ENCODE assay signal across 23 mouse cellular contexts in the genomic region with DNA sequence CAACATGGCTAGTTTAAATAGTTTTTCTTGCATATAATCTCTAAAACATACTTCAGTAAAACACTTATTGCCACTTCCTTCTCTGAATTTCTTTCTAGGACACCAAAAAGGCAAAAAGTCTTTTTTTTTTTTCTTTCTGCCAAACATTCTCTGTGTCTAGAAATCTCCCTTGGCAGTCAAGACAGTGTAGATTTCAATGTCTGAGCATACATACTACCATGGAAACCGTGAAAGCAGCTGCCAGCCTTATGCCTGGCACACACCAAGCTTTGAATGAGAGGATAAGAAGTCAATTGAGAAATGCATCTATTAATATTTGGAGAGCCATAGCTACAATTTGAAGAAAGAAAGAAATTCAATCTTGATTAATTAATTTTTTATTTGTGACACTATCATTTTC.
DNase-seq lines count a peak whose midpoint lies in the region; ATAC-seq and TF ChIP-seq lines count a peak whose summit lies in the region.
"Had no signal": no experiment of that assay in that cellular context is flagged by ENCODE, and none has a peak within 500 bp of the region (broad histone marks: within the 10 kb centered on the region; RNA-seq: fewer than 3 reads in every experiment).

No protein-coding gene starts in this region.

- no peaks in the 10 kb centered on the region for H3K4me1 ChIP-seq in forebrain, postnatal 0 days (ENCODE audit: insufficient read depth)
- H3K4me1 ChIP-seq in forebrain, embryonic 11.5 days (replicated peaks; ENCODE audit: control insufficient read depth, insufficient read depth, low read length): no peaks in the 10 kb centered on the region
- H3K4me1 ChIP-seq: limb, embryonic 15.5 days; megakaryocyte, embryonic 14.5 days had no signal

- no peaks in the 10 kb centered on the region for H3K9me3 ChIP-seq in forebrain, postnatal 0 days (ENCODE audit: low read length)
- H3K9me3 ChIP-seq in forebrain, embryonic 11.5 days (ENCODE audit: control insufficient read depth, low read length): no peaks in the 10 kb centered on the region
- H3K9me3 ChIP-seq: limb, embryonic 15.5 days; megakaryocyte, embryonic 14.5 days had no signal

- TF ChIP-seq CTCF in forebrain, postnatal 0 days (IDR thresholded peaks at IDR 0.05; ENCODE audit: low read depth): no peak

- H3K27me3 ChIP-seq in forebrain, postnatal 0 days (ENCODE audit: insufficient read depth, low read length): no peaks in the 10 kb centered on the region
- H3K27me3 ChIP-seq in forebrain, embryonic 11.5 days (ENCODE audit: control insufficient read depth, insufficient read depth, low read length): no peaks in the 10 kb centered on the region
- H3K27me3 ChIP-seq: limb, embryonic 15.5 days; megakaryocyte, embryonic 14.5 days had no signal

- DNase-seq in forebrain, postnatal 0 days: peak; percentile 56
- no peak for DNase-seq in forebrain, embryonic 11.5 days (ENCODE audit: low spot score)
- peak; percentile 5 to 14 for DNase-seq in left cerebral cortex, postnatal 14 days (ENCODE audit: low spot score in 2 of 2)
- no peak for DNase-seq in left cerebral cortex, adult 11 months (ENCODE audit: low spot score)
- DNase-seq in right cerebral cortex, postnatal 4 days: peak; percentile 5
- no peak for DNase-seq in right cerebral cortex, postnatal 25 days
- peak; percentile 15 for DNase-seq in telencephalon, adult 2 months (ENCODE audit: low read depth, low spot score)
- DNase-seq in embryo, embryonic 9.5 days (ENCODE audit: extremely low spot score): no peak
- DNase-seq: adrenal gland, postnatal 14 days; cerebellum, adult 11 months; cerebellum, adult 9-11 months; gastrocnemius, postnatal 10 days; heart, adult 11 months; kidney, adult 18-20 months; lung, embryonic 14.5 days; lung, postnatal 36 days; thymus, postnatal 14 days had no signal

- intact Hi-C loops in left cerebral cortex, postnatal 14 days (cut with DNase I): no loop called here

- 52% methylated on average over 1 of the region's 1 CpGs for WGBS in forebrain, postnatal 0 days
- WGBS in forebrain, embryonic 11.5 days: 80% methylated on average over 1 of the region's 1 CpGs

- H3K27ac ChIP-seq in forebrain, postnatal 0 days (ENCODE audit: low read depth, low read length): no peak overlapping the region
- no peak overlapping the region for H3K27ac ChIP-seq in forebrain, embryonic 11.5 days (ENCODE audit: low read depth, low read length)
- H3K27ac ChIP-seq: kidney, postnatal 0 days; limb, embryonic 15.5 days; liver, embryonic 14.5 days had no signal

- peak; percentile 93 for ATAC-seq in forebrain, postnatal 0 days
- no peak for ATAC-seq in forebrain, embryonic 11.5 days (replicated peaks; ENCODE audit: low FRiP score)
- ATAC-seq: midbrain, embryonic 16.5 days had no signal

- no peaks in the 10 kb centered on the region for H3K36me3 ChIP-seq in forebrain, postnatal 0 days (ENCODE audit: insufficient read depth)
- no peaks in the 10 kb centered on the region for H3K36me3 ChIP-seq in forebrain, embryonic 11.5 days (ENCODE audit: control insufficient read depth, insufficient read depth, low read length)
- H3K36me3 ChIP-seq: limb, embryonic 15.5 days had no signal

- H3K4me3 ChIP-seq in forebrain, postnatal 0 days (ENCODE audit: low read depth, low read length): no peak overlapping the region
- no peak overlapping the region for H3K4me3 ChIP-seq in forebrain, embryonic 11.5 days (ENCODE audit: low read depth, low read length)
- H3K4me3 ChIP-seq: limb, embryonic 15.5 days; megakaryocyte, embryonic 14.5 days had no signal

- H3K9ac ChIP-seq in forebrain, postnatal 0 days: no peak overlapping the region
- no peak overlapping the region for H3K9ac ChIP-seq in forebrain, embryonic 11.5 days (ENCODE audit: low read length)
- H3K9ac ChIP-seq: limb, embryonic 15.5 days; liver, embryonic 14.5 days; lung, embryonic 14.5 days had no signal

- no peak overlapping the region for H3K4me2 ChIP-seq in forebrain, postnatal 0 days (ENCODE audit: low read depth)
- H3K4me2 ChIP-seq in forebrain, embryonic 11.5 days (ENCODE audit: low read depth, low read length, severe bottlenecking): no peak overlapping the region
- H3K4me2 ChIP-seq: heart, embryonic 11.5 days; limb, embryonic 15.5 days; lung, embryonic 14.5 days had no signal

Comparison
In these comparisons a context has a peak if more than half of its experiments do, and no peak if none do; other contexts are left out.
1. DNase-seq: peak in forebrain, postnatal 0 days (single experiment), left cerebral cortex, postnatal 14 days (2 of 2), right cerebral cortex, postnatal 4 days (single experiment) and telencephalon, adult 2 months (single experiment); none in forebrain, embryonic 11.5 days (single experiment), left cerebral cortex, adult 11 months (single experiment), right cerebral cortex, postnatal 25 days (single experiment) and embryo, embryonic 9.5 days (single experiment).